Mouse (Mus musculus) megakaryocyte, adult 5-6 weeks (primary cell): ENCODE results near the gene Nepro. TPM values are rescaled to one million over a fixed set of nuclear protein-coding genes. Genes with fewer than 3 reads are reported as not detected.

Source experiments
- ATAC-seq: 2 replicates; pipeline ENCODE4 v1.8.0; 2016; ENCODE audit warnings: mild to moderate bottlenecking, inconsistent platforms; ENCODE audit not compliant: poor library complexity, severe bottlenecking
- total RNA-seq, 2 experiments: library from RNA; stranded (forward) in 1 of 2; stranded (reverse) in 1 of 2; fragments of 153-499, 151-499 nt in 1 of 2; fragments of 221-1000, 200-1000 nt in 1 of 2; gene quantifications; 2 replicates each; pipeline versions ENCODE4 v1.2.3 to v1.2.4; 2015 to 2017

Gene Nepro
- total RNA-seq, 2 experiments from 2014 or later, result 11.2 to 13.4 TPM

- no peak for ATAC-seq
Observed at GRCm38 (mm10) chr16:44702272-44702671, 21.8 kb upstream of the Nepro start.

GRCm38 (mm10) chr16:44703458-44703857 is 20.6 kb upstream of the Nepro start:
- no peak for ATAC-seq

- ATAC-seq, result peak; percentile 86
Observed at GRCm38 (mm10) chr16:44716305-44717140, 7.6 kb upstream of the Nepro start.

DNA sequence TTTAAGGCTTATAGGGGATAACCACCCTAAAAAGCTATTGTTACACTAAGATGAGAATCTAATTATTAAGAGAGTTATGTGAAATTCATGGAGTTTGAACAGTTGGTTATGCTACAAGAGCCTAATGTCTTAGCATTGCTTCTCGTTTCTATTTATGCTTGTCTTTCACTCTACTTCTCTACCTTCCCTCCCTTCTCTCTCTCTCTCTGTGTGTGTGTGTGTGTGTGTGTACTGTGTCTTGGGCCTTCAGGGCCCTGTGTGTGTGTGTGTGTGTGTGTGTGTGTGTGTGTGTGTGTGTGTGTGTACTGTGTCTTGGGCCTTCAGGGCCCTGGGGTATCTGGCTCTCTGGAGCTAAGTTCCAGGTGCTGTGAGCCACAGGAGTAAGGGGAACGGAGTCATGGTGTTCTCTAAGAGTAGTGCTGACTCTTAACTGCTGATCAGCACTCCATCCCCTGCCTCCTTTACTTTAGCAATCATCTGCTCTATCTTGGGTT is 6.9 kb upstream of the Nepro start:
- no peak for ATAC-seq

GRCm38 (mm10) chr16:44717838-44718237 is 6.3 kb upstream of the Nepro start:
- no peak for ATAC-seq

- ATAC-seq, result no peak
Observed at GRCm38 (mm10) chr16:44719349-44719748, 4.8 kb upstream of the Nepro start.

DNA sequence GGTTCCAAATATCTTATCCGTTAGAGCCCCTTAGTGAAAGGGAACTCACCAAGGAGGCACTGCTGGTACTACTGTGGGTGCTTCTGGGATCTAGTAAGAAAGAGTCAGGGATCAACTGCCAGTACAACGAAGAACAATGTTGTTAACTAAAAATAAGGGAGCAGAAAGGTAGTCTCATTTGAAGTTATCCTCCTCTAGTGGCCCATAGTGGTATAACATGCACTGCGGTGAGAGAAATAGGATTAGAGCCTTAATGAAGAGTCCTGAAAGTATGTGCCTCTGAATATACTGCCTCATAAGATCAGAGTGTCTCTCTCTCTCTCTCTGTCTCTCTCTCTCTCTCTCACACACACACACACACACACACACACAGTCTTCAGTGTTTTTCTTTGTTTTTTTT is 3.6 kb upstream of the Nepro start:
- no peak for ATAC-seq

- ATAC-seq, result no peak
Observed at GRCm38 (mm10) chr16:44722666-44723065, 1.4 kb upstream of the Nepro start.

GRCm38 (mm10) chr16:44724847-44725246 is 746 bp downstream of the Nepro start:
- no peak for ATAC-seq

- peak; percentile 78 for ATAC-seq
Observed at GRCm38 (mm10) chr16:44725286-44726223, 1.5 kb downstream of the Nepro start.

DNA sequence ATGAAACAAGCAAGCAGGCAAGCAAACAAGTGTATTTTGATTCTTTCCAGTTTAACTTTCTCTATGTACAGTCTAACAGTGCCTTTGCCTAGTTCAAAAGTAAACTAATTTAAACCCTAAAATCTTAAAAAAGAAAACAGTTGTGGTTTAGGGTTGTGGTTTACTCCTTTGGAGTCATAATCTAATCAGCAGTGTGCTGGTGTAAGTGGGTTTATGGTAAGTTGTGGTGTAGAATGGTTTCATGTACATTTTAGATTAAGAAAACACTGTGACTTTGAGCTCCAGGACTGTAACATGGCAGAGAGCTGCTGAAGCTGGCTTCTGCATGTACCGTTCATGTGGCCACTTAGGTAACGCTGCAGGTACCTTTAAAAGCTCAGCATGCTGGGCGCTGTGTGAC is 3.4 kb downstream of the Nepro start:
- ATAC-seq, result no peak

GRCm38 (mm10) chr16:44734059-44734458 is 10.0 kb downstream of the Nepro start:
- ATAC-seq, result no peak

GRCm38 (mm10) chr16:44735676-44736075 is 11.6 kb downstream of the Nepro start:
- no peak for ATAC-seq

GRCm38 (mm10) chr16:44736118-44736517 is 12.0 kb downstream of the Nepro start:
- no peak for ATAC-seq

GRCm38 (mm10) chr16:44742753-44743152 is 18.7 kb downstream of the Nepro start:
- ATAC-seq, result no peak

- no peak for ATAC-seq
Observed at GRCm38 (mm10) chr16:44745471-44745865, 21.4 kb downstream of the Nepro start.

GRCm38 (mm10) chr16:44745866-44746562 is 21.9 kb downstream of the Nepro start, which contains the start of gene Gtpbp8:
TSS of gene Gtpbp8 (minus strand) at chr16:44746363.
- peak; percentile 92 for ATAC-seq

- no peak for ATAC-seq
Observed at GRCm38 (mm10) chr16:44748007-44748406, 23.9 kb downstream of the Nepro start.

- peak; percentile 80 for ATAC-seq
Observed at GRCm38 (mm10) chr16:44757700-44758099, 33.6 kb downstream of the Nepro start.

GRCm38 (mm10) chr16:44761811-44762210 is 37.7 kb downstream of the Nepro start:
- 0 out of 2 replicates have a peak, but pooled peaks have one; percentile 23 for ATAC-seq
